Mouse (Mus musculus): ENCODE measurements at regions not wholly inside any gene's neighbourhood (a gene's known extent, or its start where the extent isn't known, plus 50 kb on each side); places are given as distances from the start of the nearest gene placed in this dataset.

DNA sequence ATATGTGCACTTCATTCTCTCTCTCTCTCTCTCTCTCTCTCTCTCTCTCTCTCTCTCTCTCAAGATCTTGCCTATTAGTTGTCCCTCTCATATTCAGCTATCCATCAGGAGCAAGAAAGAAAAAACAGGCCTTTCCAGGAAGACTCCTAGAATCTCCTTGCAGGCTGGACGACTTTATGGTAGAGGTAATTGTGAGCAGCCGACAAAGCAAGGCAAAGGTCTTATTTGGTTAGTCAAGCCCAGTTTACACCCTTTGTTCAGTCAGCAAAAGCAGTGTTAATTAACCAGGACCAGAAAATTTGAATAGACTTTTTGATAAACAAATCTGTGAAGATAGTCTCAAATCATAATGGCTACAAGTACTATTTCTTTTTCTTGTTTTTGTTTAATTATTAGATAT is 57.4 kb downstream of the Zfp36l1 start:
- no peak for TF ChIP-seq CTCF (IDR thresholded peaks at IDR 0.05; ENCODE audit: extremely low read depth, insufficient read depth, low read length)
- no peak for TF ChIP-seq POLR2A (IDR thresholded peaks at IDR 0.05; ENCODE audit: extremely low read depth, insufficient read depth, low read length)
